ENCODE assay signal across 8 mouse cellular contexts in the genomic region with DNA sequence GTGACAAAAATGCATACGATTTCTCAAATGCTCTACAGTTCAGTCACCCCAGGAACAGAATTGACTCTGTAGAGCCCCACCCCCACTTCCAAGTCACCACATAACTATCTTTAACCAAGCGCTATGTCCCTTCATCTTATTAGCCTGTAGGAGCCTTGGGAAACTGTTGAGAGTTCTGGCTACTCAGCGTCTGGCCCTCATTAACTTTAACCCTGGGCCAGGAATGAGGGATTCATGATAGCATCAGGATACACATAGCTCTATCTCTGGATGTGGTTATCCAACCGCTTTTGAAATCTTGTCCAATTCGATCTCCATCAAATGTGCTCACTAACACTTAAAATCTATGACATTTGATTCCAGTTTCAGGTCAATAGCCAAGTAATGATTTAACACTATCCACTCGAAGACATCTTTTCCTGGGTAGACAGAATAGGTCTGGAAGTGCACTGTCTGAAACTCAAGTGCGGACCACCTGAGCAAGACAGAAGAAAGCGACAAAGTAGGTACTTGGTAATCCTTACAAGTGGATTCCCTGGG. TPM values are rescaled to one million over a fixed set of nuclear protein-coding genes. Genes with fewer than 3 reads are reported as not detected.
DNase-seq lines count a peak whose midpoint lies in the region; ATAC-seq and TF ChIP-seq lines count a peak whose summit lies in the region.

No protein-coding gene starts in this region.

- no peak for TF ChIP-seq CTCF in E14TG2a.4 (conservative IDR thresholded peaks at IDR 0.05; ENCODE audit: low read length)

- peaks cover 13% of the 10 kb centered on the region for H3K4me1 ChIP-seq in E14TG2a.4 (replicated peaks; ENCODE audit: low read depth, low read length)
- H3K4me1 ChIP-seq in forebrain, embryonic 16.5 days (replicated peaks; ENCODE audit: control insufficient read depth, insufficient read depth, low read length): peaks cover 21% of the 10 kb centered on the region
- peaks cover 14% of the 10 kb centered on the region; the same call in 1 of the 2 replicates for H3K4me1 ChIP-seq in liver, embryonic 12.5 days

- peak overlapping the region; percentile 82; the same call in 1 of the 2 replicates for H3K4me3 ChIP-seq in E14TG2a.4 (replicated peaks; ENCODE audit: low read length)
- H3K4me3 ChIP-seq in forebrain, embryonic 16.5 days (replicated peaks; ENCODE audit: low read length): peak overlapping the region; percentile 74
- H3K4me3 ChIP-seq in liver, embryonic 12.5 days: peak overlapping the region; percentile 60; the same call in 1 of the 2 replicates

- no peaks in the 10 kb centered on the region for H3K9me3 ChIP-seq in E14TG2a.4 (ENCODE audit: low read length)
- no peaks in the 10 kb centered on the region for H3K9me3 ChIP-seq in forebrain, embryonic 16.5 days (ENCODE audit: control insufficient read depth, low read length)
- no peaks in the 10 kb centered on the region for H3K9me3 ChIP-seq in liver, embryonic 12.5 days (replicated peaks)

- H3K4me2 ChIP-seq in forebrain, embryonic 16.5 days (ENCODE audit: low read length): peak overlapping the region; percentile 70
- peak overlapping the region; percentile 80 for H3K4me2 ChIP-seq in liver, embryonic 12.5 days

- 62% methylated on average over 8 of the region's 8 CpGs for WGBS in forebrain, embryonic 16.5 days
- 47% methylated on average over 8 of the region's 8 CpGs for WGBS in liver, embryonic 12.5 days (ENCODE audit: insufficient replicate concordance)

- ATAC-seq in forebrain, embryonic 16.5 days: no peak
- ATAC-seq in liver, embryonic 12.5 days: no peak
- ATAC-seq in activated CD4-positive, CD25-positive, alpha-beta regulatory T cell, adult 4 months: no peak

- peak; percentile 89 for DNase-seq in heart, adult 11 months
- DNase-seq in heart, adult 9 months (ENCODE audit: low spot score in 2 of 2): no peak
- DNase-seq in thymus, postnatal 14 days: no peak
- no peak for DNase-seq in left cerebral cortex, postnatal 4 days

- no peaks in the 10 kb centered on the region for H3K36me3 ChIP-seq in E14TG2a.4 (ENCODE audit: insufficient read depth, low read length)
- H3K36me3 ChIP-seq in forebrain, embryonic 16.5 days (ENCODE audit: control insufficient read depth, insufficient read depth): no peaks in the 10 kb centered on the region
- no peaks in the 10 kb centered on the region for H3K36me3 ChIP-seq in liver, embryonic 12.5 days

- intact Hi-C loops in left cerebral cortex, postnatal 4 days (cut with DNase I): loop anchor here (5.0 to 10.0 kb wide), 4 partner anchors 152 to 559 kb away; no protein-coding TSS in a partner anchor

- H3K27me3 ChIP-seq in E14TG2a.4 (ENCODE audit: insufficient read depth, low read length): peaks cover 52% of the 10 kb centered on the region
- H3K27me3 ChIP-seq in forebrain, embryonic 16.5 days (replicated peaks; ENCODE audit: control insufficient read depth, insufficient read depth, low read length): no peaks in the 10 kb centered on the region; the same call in 1 of the 2 replicates
- peaks cover 60% of the 10 kb centered on the region for H3K27me3 ChIP-seq in liver, embryonic 12.5 days (replicated peaks)

- no peak overlapping the region for H3K9ac ChIP-seq in forebrain, embryonic 16.5 days (replicated peaks; ENCODE audit: low read depth, low read length)
- H3K9ac ChIP-seq in liver, embryonic 12.5 days: no peak overlapping the region

- no peak overlapping the region for H3K27ac ChIP-seq in forebrain, embryonic 16.5 days (ENCODE audit: low read length)
- H3K27ac ChIP-seq in liver, embryonic 12.5 days: no peak overlapping the region

RNA-seq across cellular contexts. Expression of a gene that starts 1.4 kb away (rescaled TPM):
- 18.6 and 24.2 TPM in 2 replicates for polyA plus RNA-seq in forebrain, embryonic 16.5 days (2015; fragmentation: Nextera tagmentation; extraction: Ambion mirVana)
- 2.1 and 2.8 TPM in 2 replicates for polyA plus RNA-seq in liver, embryonic 12.5 days (2016; fragmentation: Nextera tagmentation; extraction: Ambion mirVana)
- 10 to 100 TPM; 14.6 to 16.7 TPM for polyA plus RNA-seq in activated CD4-positive, CD25-positive, alpha-beta regulatory T cell, adult 4 months (2017; shearing (Covaris generic))
- 10 to 100 TPM; 75.0 to 77.0 TPM for total RNA-seq in left cerebral cortex, postnatal 4 days (2021)
